Mouse (Mus musculus) CH12.LX (cell line): ENCODE measurements around the gene Anp32b.

Experiments used
- CTCF ChIP-seq, 2 experiments: IDR thresholded peaks in 1 of 2; conservative IDR thresholded peaks in 1 of 2; 2 replicates each; pipeline ENCODE4 v1.5.1; 2011 to 2012; ENCODE audit warnings: low read depth in 2 of 2, low read length in 2 of 2, improper control_type of control experiment in 1 of 2, inconsistent platforms in 1 of 2, mild to moderate bottlenecking in 1 of 2, moderate library complexity in 1 of 2
- E2F4 ChIP-seq: IDR thresholded peaks from 2 replicates; pipeline ENCODE4 v1.6.1; 2011; ENCODE audit warnings: low read depth, low read length, improper control_type of control experiment; ENCODE audit not compliant: insufficient replicate concordance
- GABPA ChIP-seq: IDR thresholded peaks from 2 replicates; pipeline ENCODE4 v1.6.1; 2012; ENCODE audit warnings: low read depth, low read length, improper control_type of control experiment, inconsistent platforms; ENCODE audit not compliant: insufficient replicate concordance
- MYC ChIP-seq: IDR thresholded peaks from 2 replicates; pipeline ENCODE4 v1.6.1; 2011; ENCODE audit warnings: low read depth, mild to moderate bottlenecking, improper control_type of control experiment, low read length

DNA sequence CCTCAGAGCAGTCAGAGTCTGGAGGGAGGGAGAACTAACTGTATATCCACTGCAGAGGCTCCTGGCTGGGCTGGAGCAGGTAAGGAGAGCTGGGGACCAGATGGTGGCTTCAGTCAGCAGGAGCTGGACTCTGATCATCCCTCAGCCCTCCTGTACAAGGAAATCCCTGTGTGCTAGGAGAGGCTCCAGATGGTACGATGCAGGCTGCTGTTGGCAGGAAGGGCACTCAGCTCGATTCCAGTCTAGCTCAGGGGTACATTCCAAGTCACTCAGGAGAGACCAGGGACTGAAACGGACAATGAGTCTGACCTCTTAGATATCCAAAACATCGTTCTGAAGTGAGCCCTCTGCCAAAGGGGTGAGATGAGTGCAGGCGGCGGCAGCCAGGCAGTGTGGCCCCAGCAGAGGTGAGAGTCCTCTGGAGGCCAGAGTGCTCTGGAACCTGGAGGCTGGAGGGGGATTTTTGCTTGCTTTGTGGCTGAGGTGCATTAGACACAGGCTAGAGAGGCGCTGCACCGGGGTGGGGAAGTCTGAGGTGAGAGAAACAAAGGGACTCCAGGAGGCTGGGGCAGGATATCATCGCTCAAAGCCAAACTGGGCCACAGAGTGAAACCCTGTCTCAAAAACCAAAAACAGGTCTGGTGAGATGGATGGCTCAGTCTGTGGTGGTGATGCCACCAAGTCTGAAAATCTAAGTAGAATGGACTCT is 5.3 kb upstream of the Anp32b start:
- TF ChIP-seq GABPA, result no peak
- TF ChIP-seq E2F4, result no peak
- no peak for TF ChIP-seq CTCF (conservative IDR thresholded peaks at IDR 0.05 in 1 of 2, IDR thresholded peaks at IDR 0.05 in 1 of 2; ENCODE audit: low read depth in 2 of 2, low read length in 2 of 2)
- no peak for TF ChIP-seq MYC
